Mouse (Mus musculus) CH12.LX (cell line): ENCODE results near the gene Gm5105. TPM values are rescaled to one million over a fixed set of nuclear protein-coding genes. Genes with fewer than 3 reads are reported as not detected.

ENCODE experiments used
- DNase-seq: peaks from one replicate; pipeline ENCODE4 v3.0.0-alpha.2; 2013; ENCODE audit errors: extremely low read depth
- H3K27ac ChIP-seq: 2 replicates; pipeline ENCODE4 v1.5.1; 2012; ENCODE audit warnings: low read depth, mild to moderate bottlenecking, control low read depth, moderate library complexity; ENCODE audit not compliant: insufficient read depth
- H3K27me3 ChIP-seq: replicated peaks from 2 replicates; pipeline ENCODE3; 2012; ENCODE audit warnings: inconsistent platforms
- H3K36me3 ChIP-seq, 2 experiments: replicated peaks in 1 of 2; 2 replicates each; pipeline versions ENCODE3 to v1.6.1; 2012; ENCODE audit warnings: inconsistent platforms in 1 of 2, low read length in 1 of 2, mild to moderate bottlenecking in 1 of 2, mixed read lengths in 1 of 2, moderate library complexity in 1 of 2; ENCODE audit not compliant: control insufficient read depth in 1 of 2, insufficient read depth in 1 of 2
- H3K4me1 ChIP-seq, 2 experiments: 2 replicates each; pipeline ENCODE4 v1.6.1; 2012; ENCODE audit warnings: inconsistent platforms in 1 of 2, moderate library complexity in 1 of 2; ENCODE audit not compliant: insufficient read depth in 2 of 2, control insufficient read depth in 1 of 2
- H3K4me2 ChIP-seq: 2 replicates; pipeline ENCODE4 v1.6.1; 2012; ENCODE audit warnings: low read depth, mild to moderate bottlenecking, control low read depth; ENCODE audit not compliant: poor library complexity, insufficient read depth, severe bottlenecking
- H3K4me3 ChIP-seq, 3 experiments: fragments of 150-350 bp in 1 of 3; sonication (generic) in 1 of 3; replicated peaks in 1 of 3; 2 replicates each; pipeline versions ENCODE3 to v1.5.1; 2011 to 2012; ENCODE audit warnings: low read depth in 2 of 3, low read length in 2 of 3, mild to moderate bottlenecking in 2 of 3, moderate library complexity in 2 of 3, control low read depth in 1 of 3, improper control_type of control experiment in 1 of 3, inconsistent platforms in 1 of 3, mixed read lengths in 1 of 3; ENCODE audit not compliant: poor library complexity in 1 of 3
- H3K79me2 ChIP-seq: replicated peaks from 2 replicates; pipeline ENCODE4 v1.6.1; 2012; ENCODE audit warnings: mild to moderate bottlenecking, moderate library complexity; ENCODE audit not compliant: control insufficient read depth, poor library complexity, insufficient read depth, severe bottlenecking; ENCODE audit errors: extremely low read depth
- H3K9ac ChIP-seq: 2 replicates; pipeline ENCODE4 v1.6.1; 2012; ENCODE audit warnings: low read depth, mild to moderate bottlenecking, control low read depth, moderate library complexity; ENCODE audit not compliant: insufficient read depth
- H3K9me3 ChIP-seq: replicated peaks from 2 replicates; pipeline ENCODE3; 2012; ENCODE audit warnings: low read length, inconsistent platforms, mixed read lengths
- BHLHE40 ChIP-seq: IDR thresholded peaks from 2 replicates; pipeline ENCODE4 v1.6.1; 2011; ENCODE audit warnings: mild to moderate bottlenecking, low read depth, low read length, improper control_type of control experiment
- CHD1 ChIP-seq: IDR thresholded peaks from 2 replicates; pipeline ENCODE4 v1.6.1; 2012; ENCODE audit warnings: low read depth, low read length, improper control_type of control experiment, inconsistent platforms
- CTCF ChIP-seq, 2 experiments: IDR thresholded peaks in 1 of 2; conservative IDR thresholded peaks in 1 of 2; 2 replicates each; pipeline ENCODE4 v1.5.1; 2011 to 2012; ENCODE audit warnings: low read depth in 2 of 2, low read length in 2 of 2, improper control_type of control experiment in 1 of 2, inconsistent platforms in 1 of 2, mild to moderate bottlenecking in 1 of 2, moderate library complexity in 1 of 2
- E2F4 ChIP-seq: IDR thresholded peaks from 2 replicates; pipeline ENCODE4 v1.6.1; 2011; ENCODE audit warnings: low read depth, low read length, improper control_type of control experiment; ENCODE audit not compliant: insufficient replicate concordance
- ELF1 ChIP-seq: IDR thresholded peaks from 2 replicates; pipeline ENCODE4 v1.6.1; 2014; ENCODE audit warnings: low read depth, mild to moderate bottlenecking, inconsistent platforms, low read length, improper control_type of control experiment
- ETS1 ChIP-seq: conservative IDR thresholded peaks from 2 replicates; pipeline ENCODE4 v1.6.1; 2012; ENCODE audit warnings: low read depth, mild to moderate bottlenecking, inconsistent platforms, low read length, improper control_type of control experiment, moderate library complexity
- GABPA ChIP-seq: IDR thresholded peaks from 2 replicates; pipeline ENCODE4 v1.6.1; 2012; ENCODE audit warnings: low read depth, low read length, improper control_type of control experiment, inconsistent platforms; ENCODE audit not compliant: insufficient replicate concordance
- HCFC1 ChIP-seq: IDR thresholded peaks from 2 replicates; pipeline ENCODE4 v1.6.1; 2012; ENCODE audit warnings: low read depth, mild to moderate bottlenecking, inconsistent platforms, low read length, improper control_type of control experiment
- IRF4 ChIP-seq: IDR thresholded peaks from 2 replicates; pipeline ENCODE4 v1.6.1; 2014; ENCODE audit warnings: low read depth, mild to moderate bottlenecking, inconsistent platforms, low read length, improper control_type of control experiment
- JUN ChIP-seq: IDR thresholded peaks from 2 replicates; pipeline ENCODE4 v1.6.1; 2011; ENCODE audit warnings: low read depth, mild to moderate bottlenecking, low read length, improper control_type of control experiment, moderate library complexity; ENCODE audit not compliant: insufficient read depth
- MAX ChIP-seq: IDR thresholded peaks from 2 replicates; pipeline ENCODE4 v1.6.1; 2011; ENCODE audit warnings: low read length, improper control_type of control experiment
- MAZ ChIP-seq: IDR thresholded peaks from 2 replicates; pipeline ENCODE4 v1.6.1; 2012; ENCODE audit warnings: low read depth, mild to moderate bottlenecking, inconsistent platforms, low read length, improper control_type of control experiment, moderate library complexity
- MEF2A ChIP-seq: IDR thresholded peaks from 2 replicates; pipeline ENCODE4 v1.6.1; 2014; ENCODE audit warnings: low read depth, mild to moderate bottlenecking, inconsistent platforms, low read length, improper control_type of control experiment, borderline replicate concordance
- POLR2AphosphoS2 ChIP-seq: IDR thresholded peaks from 2 replicates; pipeline ENCODE4 v1.6.1; 2011; ENCODE audit warnings: low read depth, low read length, improper control_type of control experiment
- RCOR1 ChIP-seq: conservative IDR thresholded peaks from 2 replicates; pipeline ENCODE4 v1.6.1; 2012; ENCODE audit warnings: low read depth, mild to moderate bottlenecking, inconsistent platforms, low read length, improper control_type of control experiment
- SMC3 ChIP-seq: IDR thresholded peaks from 2 replicates; pipeline ENCODE4 v1.6.1; 2011; ENCODE audit warnings: low read depth, low read length, improper control_type of control experiment
- UBTF ChIP-seq: IDR thresholded peaks from 2 replicates; pipeline ENCODE4 v1.6.1; 2012; ENCODE audit warnings: low read depth, mild to moderate bottlenecking, inconsistent platforms, low read length, improper control_type of control experiment, moderate library complexity
- USF2 ChIP-seq: conservative IDR thresholded peaks from 2 replicates; pipeline ENCODE4 v1.6.1; 2011; ENCODE audit warnings: low read depth, low read length, improper control_type of control experiment
- ZC3H11A ChIP-seq: IDR thresholded peaks from 2 replicates; pipeline ENCODE4 v1.6.1; 2012; ENCODE audit warnings: low read depth, mild to moderate bottlenecking, inconsistent platforms, low read length, improper control_type of control experiment
- dilution Hi-C: fragments of 300-500 bp; cut with MboI; formaldehyde crosslinking; loops from 2 replicates; pipeline ENCODE4 v1.14.3; 2020; ENCODE audit warnings: low sequenced_read_pairs; ENCODE audit not compliant: extremely low pct_unique_long_range_greater_than_20kb, extremely low pct_ligation_motif_present
- in situ Hi-C: fragments of 300-500 bp; cut with MboI; formaldehyde crosslinking; loops from 3 replicates; pipeline ENCODE4 v1.14.3; 2019; ENCODE audit warnings: low sequenced_read_pairs, low pct_ligation_motif_present, low pct_unique_long_range_greater_than_20kb, mixed read lengths
- polyA plus RNA-seq: library from polyadenylated mRNA; unstranded; fragments of >175 nt; gene quantifications from 2 replicates; pipeline ENCODE4 v1.2.1, GENCODE M21; 2012; ENCODE audit warnings: low read depth; ENCODE audit not compliant: insufficient read length
- total RNA-seq, 2 experiments: library from RNA; depleted of rRNA; stranded (reverse); fragments of 300-350 nt in 1 of 2; fragments of >200 nt in 1 of 2; gene quantifications; 2 replicates each; pipeline ENCODE4 v1.2.3; 2012 to 2014

Gm5105 gene
- total and polyA plus RNA-seq, 3 experiments: 0.13 TPM; not detected in 2

DNA sequence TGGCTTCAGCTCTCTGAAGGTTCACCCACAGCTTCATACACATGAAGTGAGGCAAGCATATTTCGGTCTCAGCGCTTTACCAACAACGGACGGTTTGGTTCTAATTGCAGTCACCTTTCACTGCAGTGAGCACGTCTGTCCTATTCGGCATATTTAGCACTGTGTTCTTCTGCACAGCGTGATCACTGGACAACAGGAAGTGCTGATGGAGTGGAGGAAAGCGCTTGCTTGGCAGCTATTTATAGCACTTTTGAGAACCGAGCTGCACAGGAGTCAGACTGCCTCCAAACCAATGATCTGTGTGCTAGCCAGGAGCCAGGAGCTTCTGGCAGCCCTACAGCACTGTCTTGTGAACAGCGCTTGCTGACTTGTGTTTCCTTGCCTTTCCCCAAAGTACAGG, 40.9 kb downstream of the Gm5105 start:
- H3K4me3 ChIP-seq: no peak overlapping the region
- peaks cover 4% of the 10 kb centered on the region in 2 experiments; a peak in 3 of 4 replicates for H3K4me1 ChIP-seq
- TF ChIP-seq ETS1: no peak
- TF ChIP-seq ELF1: 0 out of 2 replicates have a peak, but pooled peaks have one; percentile 31
- no peak for TF ChIP-seq ZC3H11A
- no peak for TF ChIP-seq JUN
- TF ChIP-seq GABPA: no peak
- no peak for TF ChIP-seq SMC3
- TF ChIP-seq CTCF (conservative IDR thresholded peaks at IDR 0.05 in 1 of 2, IDR thresholded peaks at IDR 0.05 in 1 of 2; ENCODE audit: low read depth in 2 of 2, low read length in 2 of 2): no peak
- TF ChIP-seq MAZ: no peak
- TF ChIP-seq MEF2A: peak; percentile 36; the same call in 1 of the 2 replicates
- TF ChIP-seq RCOR1: no peak
- TF ChIP-seq HCFC1: no peak
- TF ChIP-seq UBTF: no peak
- H3K27ac ChIP-seq: no peak overlapping the region
- no peaks in the 10 kb centered on the region; the same call in 1 of the 2 replicates for H3K79me2 ChIP-seq
- no peak overlapping the region for H3K4me2 ChIP-seq
- no peaks in the 10 kb centered on the region for H3K27me3 ChIP-seq
- dilution Hi-C loops: no loop called here
- no peak for DNase-seq
- no peaks in the 10 kb centered on the region for H3K36me3 ChIP-seq
- no peaks in the 10 kb centered on the region for H3K9me3 ChIP-seq
- no peak overlapping the region for H3K9ac ChIP-seq
- in situ Hi-C loops: no loop called here

GRCm38 (mm10) chr3:138022651-138023050, 44.5 kb downstream of the Gm5105 start:
- Histone ChIP-seq H3K9ac (no peak overlapping the region), H3K36me3 (no peaks in the 10 kb centered on the region)
- TF ChIP-seq CHD1 (no peak), MAX (no peak), MAZ (no peak), POLR2AphosphoS2 (no peak), USF2 (no peak), BHLHE40 (no peak), JUN (no peak), SMC3 (no peak), IRF4 (no peak), E2F4 (no peak)
- TF ChIP-seq, all 38 proteins: peak for 0
- dilution Hi-C loops: no loop called here
- H3K79me2 ChIP-seq: no peaks in the 10 kb centered on the region; the same call in 1 of the 2 replicates
- peaks cover 6% of the 10 kb centered on the region in 2 experiments for H3K4me1 ChIP-seq
- in situ Hi-C loops: no loop called here
- DNase-seq: no peak
- H3K9me3 ChIP-seq: peaks cover 18% of the 10 kb centered on the region
- H3K4me3 ChIP-seq: no peak overlapping the region
- no peak overlapping the region for H3K27ac ChIP-seq
- H3K27me3 ChIP-seq: no peaks in the 10 kb centered on the region
- no peak overlapping the region for H3K4me2 ChIP-seq
